Mouse (Mus musculus): ENCODE data around the gene Abhd17c. TPM values are rescaled to one million over a fixed set of nuclear protein-coding genes. Genes with fewer than 3 reads are reported as not detected.
A peak's percentile ranks its signal among the peaks of the same experiment; 100 is the strongest.

Gene Abhd17c
- total RNA-seq, 2 experiments from 2014 or later, result 42.0 to 43.7 TPM

DNA sequence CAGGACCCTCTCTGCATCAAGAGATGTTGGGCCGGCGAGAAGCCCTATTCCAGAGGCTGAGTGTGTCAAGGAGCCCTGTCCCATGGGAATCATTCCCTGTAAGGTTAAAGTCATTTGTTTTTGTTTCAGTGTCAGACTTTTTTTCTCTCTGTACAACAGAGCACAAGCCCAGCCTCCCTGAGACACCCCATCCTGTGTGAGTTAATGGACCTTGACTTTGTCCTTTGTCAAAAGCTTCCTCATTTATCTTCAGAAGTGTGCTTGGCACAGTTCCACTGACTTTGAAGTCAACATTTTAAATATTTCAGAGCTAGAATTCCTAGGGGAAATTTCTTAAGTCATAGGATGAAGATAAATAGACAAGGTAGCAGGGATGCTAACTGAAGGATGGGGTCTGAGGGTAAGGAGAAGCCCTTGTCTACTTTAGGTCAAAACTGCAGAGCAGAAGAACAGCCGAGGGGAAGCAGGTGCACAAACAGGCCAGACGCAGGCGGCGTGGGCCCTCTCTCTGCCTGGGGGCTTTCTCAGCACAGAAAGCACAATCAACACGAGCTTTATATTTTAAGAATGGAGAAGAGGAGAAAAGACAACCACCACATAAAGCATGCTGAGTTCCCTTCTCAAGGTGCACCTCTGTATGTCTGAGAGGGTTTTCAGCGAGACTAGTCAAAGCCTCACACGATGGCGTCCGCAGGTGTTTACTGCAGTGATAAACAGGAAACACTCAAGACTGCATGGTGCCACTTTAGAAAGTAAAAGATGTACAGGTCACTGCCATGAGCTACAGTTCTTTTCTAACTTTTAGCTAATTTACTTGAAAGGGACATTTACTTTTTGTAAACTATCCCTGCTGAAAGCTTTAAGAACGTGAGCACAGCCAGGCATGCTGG, 32.2 kb downstream of the Abhd17c start:
- peak; percentile 50 for DNase-seq

- DNase-seq, result peak; percentile 46
These were observed 34.1 kb downstream of the Abhd17c start for GRCm38 (mm10) chr7:84117543-84118122.

- DNase-seq, result no peak
These were observed 34.8 kb downstream of the Abhd17c start for GRCm38 (mm10) chr7:84116621-84117542.

DNA sequence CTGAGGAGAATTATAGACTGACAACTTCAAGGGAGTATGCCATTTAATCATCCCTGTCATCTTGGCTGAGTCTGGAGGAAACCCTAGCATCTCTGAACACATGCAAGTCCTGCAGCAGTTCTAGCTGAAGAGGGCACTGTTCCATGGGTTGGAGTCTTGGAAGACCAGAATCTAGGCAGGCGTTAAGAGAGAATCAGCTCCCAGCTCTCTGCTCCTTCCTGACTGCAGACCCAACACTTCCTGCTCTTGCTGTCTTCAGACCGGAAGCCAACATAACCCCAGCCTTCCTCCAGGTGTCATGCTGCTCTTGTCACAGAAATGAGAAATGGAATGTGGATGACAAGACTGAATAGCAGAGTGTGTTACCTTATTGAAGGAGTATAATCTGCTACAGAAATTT, 36.3 kb downstream of the Abhd17c start:
- DNase-seq, result no peak

DNA sequence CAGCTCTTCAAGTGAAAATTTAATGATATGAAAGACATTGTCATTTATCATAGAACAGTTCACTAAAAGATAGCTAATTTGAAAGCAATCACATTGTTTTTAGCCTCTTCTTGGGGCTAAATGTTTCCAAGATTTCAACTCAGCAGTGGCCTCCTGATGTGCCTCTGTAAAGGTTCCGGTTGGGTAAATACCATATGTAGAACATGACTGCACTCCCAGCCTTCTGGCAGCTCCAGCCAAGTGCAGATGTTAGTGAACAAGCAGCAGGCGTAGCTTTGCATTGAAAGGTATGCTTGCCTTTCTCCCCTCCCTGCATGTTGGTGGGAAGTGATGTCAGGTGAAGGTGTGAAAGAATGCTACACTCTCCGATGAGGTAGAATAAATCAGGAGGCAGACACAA, 36.9 kb downstream of the Abhd17c start:
- DNase-seq, result no peak

DNA sequence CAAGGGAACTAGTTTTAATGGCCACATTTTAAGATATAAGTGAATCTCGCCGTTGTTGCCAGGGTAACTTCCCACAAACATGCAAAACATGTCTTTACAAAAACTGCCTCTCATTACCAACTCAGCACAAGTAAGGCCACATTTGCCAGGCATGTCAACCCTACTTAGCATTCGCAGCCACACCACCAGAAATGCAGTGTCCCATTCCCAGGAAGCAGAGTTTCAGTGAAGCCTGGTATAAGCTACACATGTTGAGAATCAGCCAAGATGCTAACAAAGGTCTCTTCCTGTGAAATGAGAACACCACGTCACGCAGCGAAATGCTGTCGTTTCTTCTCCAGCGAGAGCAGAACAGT, 38.7 kb downstream of the Abhd17c start:
- no peak for DNase-seq

GRCm38 (mm10) chr7:84112351-84113034, 39.2 kb downstream of the Abhd17c start:
- DNase-seq, result no peak

DNA sequence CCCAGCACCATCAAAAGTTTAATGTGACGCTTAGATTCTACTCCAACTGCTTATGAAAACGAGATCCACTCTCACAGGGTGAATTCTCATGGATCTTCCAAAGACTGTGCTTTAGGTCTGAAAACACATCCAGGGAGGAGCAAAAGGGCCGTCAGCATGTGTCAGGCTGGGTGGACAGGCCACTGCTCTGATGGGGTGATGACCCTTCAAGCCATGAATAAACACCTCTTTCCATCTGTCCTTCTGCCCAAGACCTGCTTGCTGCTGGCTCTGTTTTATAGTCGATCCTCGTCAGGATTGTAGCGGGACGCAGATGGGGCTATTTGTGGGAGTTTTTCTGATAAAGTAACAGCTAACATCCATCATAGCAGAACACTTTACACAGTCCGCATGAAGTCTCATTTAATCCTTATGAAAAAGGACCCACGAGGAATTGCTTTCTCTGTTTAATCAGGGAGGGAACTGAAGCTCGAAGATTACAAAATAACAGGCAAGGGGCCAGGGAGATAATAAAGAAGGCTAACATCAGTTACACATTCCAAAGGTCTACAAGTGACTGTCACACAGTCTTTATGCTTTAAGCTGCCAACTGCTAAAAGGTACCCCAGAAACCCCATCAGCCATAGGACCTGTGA, 39.9 kb downstream of the Abhd17c start:
- no peak for DNase-seq

GRCm38 (mm10) chr7:84106942-84107341, 44.8 kb downstream of the Abhd17c start:
- no peak for DNase-seq

DNA sequence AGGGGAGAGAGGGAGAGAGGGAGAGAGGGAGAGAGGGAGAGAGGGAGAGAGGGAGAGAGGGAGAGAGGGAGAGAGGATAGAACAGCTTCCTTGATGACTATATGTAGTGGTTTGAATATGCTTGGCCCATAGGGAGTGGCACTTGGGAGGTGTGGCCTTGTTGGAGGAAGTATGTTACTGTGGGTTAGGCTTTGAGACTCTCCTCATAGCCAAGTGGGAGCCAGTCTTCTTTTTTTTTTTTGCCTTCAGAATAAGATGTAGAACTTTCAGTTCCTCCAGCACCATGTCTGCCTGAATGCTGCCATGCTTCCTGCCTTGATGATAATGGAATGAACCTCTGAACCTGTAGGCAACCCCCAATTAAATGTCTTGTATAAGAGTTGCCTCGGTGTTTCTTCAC, 49.1 kb downstream of the Abhd17c start:
- no peak for DNase-seq

DNA sequence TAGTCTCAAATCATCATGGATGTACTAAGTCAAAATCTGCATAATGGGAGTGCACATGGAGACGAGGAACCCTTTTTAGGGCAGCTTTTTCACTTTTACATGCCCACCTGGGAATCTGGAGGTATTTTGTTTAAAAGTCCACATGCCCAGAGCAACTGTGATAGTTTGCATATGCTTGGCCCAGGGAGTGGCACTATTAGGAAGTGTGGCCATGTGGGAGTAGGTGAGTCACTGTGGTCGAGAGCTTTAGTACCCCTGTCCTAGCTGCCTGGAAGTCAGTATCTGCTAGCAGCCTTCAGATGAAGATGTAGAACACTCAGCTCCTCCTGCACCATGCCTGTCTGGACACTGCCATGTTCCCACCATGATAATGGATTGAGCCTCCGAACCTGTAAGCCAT, 51.0 kb downstream of the Abhd17c start:
- DNase-seq, result no peak

DNA sequence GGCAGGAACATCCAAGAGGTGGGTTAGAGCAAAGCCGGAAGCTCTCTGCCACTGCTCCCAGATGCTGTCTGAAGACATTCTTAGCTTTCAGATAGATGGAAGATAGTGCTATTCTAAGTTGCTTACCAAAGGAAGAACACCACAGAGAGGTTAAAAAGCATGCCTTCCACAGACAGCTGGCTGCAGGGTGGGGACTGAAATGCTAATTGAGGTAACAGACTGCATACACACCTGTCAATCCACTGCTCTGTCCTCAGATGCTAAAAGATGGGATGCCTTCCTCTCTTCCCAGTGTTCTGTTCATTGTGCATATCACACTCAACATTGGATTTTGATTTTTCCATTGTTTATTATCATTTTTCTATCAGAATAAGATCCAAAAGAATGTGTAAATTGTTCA, 53.6 kb downstream of the Abhd17c start:
- no peak for DNase-seq

GRCm38 (mm10) chr7:84096501-84096900, 55.2 kb downstream of the Abhd17c start:
- DNase-seq, result peak; percentile 63

- no peak for DNase-seq
These were observed 60.9 kb downstream of the Abhd17c start for GRCm38 (mm10) chr7:84090793-84091192.

GRCm38 (mm10) chr7:84089777-84090176, 61.9 kb downstream of the Abhd17c start:
- DNase-seq, result peak; percentile 8

DNA sequence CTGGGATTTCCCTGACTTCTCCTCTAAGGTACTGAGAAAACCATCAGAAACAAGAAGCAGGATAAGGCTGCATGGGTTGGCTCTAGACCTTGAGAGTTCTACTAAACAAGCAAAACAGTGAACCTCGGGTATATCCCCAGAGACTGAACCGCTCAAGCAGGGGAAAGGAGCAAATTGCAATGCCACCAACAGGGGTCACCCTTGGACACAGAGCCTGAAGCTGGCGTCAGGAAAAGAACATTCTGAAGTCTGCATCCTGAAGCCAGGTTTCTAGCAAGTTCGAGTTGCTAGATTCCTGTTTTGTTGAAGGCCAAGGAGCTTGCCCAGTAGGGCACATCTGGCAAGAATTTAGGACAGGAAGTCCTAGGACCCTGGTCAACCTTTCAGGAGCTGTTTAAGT, 62.7 kb downstream of the Abhd17c start:
- peak; percentile 88 for DNase-seq

DNA sequence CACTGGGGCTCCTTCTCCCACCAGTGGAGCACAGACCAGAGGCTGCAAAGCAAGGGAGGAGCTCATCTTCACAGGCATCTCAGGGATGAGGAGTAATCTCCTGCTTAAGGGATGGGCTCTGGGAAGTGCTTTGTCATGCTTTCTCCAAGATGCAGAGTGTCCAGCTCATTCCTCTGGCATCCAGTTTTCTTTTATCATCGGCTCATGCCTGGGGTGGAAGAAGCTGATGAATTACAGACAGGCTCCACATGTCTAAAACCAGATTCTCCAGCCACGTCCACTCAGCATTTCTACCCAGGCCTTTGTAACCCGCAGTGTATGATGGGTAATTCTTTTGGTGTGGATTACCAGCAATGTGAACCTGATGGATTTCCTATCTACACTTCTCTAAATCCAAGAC, 63.5 kb downstream of the Abhd17c start:
- DNase-seq, result no peak

- DNase-seq, result peak; percentile 89
These were observed 65.5 kb downstream of the Abhd17c start, which contains the start of gene Cemip for GRCm38 (mm10) chr7:84086039-84086829. TSS of gene Cemip (minus strand) at chr7:84086502.

DNA sequence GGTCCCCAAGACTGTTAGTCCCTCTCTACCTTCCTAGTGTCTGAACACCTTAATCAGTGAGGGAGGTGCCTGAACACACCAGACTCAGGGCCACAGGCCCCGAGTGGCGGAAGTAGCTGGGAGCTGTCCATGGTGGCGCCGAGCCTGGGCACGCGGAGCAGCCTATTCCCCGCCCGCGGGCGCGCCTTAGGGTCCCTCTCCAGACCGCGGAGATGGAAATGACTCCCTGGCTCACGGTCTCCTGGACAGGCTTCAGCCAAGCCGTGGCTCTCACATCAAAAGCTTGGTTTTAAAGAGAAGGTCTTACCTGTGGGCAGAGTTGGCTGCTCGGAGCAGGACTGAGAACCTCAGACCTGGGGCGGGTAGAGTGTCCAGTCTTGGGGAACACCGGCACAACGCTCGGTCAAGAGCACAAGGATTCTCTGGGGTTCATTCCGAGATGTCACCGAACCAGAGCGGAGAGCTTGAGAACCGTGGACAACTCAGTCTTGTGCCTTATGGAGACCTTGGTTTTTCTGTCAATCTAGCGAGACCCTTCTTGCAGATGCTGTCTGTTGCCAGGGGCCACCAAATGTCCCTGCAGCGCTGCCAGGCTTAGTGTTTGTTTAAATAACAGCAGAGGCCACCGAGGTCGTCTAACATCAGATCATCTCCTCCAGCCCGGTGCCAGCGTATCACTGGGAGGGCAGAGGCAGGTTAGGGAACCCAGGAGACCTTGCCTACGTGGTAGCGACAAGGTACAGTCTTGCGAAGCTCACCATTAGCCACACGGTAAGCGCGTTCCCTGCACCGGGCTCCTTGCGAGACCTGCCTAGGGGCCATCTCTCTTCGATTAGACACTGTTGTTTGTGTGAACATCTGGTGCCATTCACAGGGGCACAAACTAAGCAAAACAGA, 66.4 kb downstream of the Abhd17c start:
- peak; percentile 86 for DNase-seq
